Mouse (Mus musculus) heart, embryonic 15.5 days (tissue): ENCODE measurements at regions not wholly inside any gene's neighbourhood (a gene's known extent, or its start where the extent isn't known, plus 50 kb on each side); places are given as distances from the start of the nearest gene placed in this dataset.

Experiments
- ATAC-seq: fragments of 200-750 bp; cut with Nextera tagmentation; replicated peaks from 2 replicates; pipeline ENCODE4 v1.8.0; 2017; ENCODE audit warnings: low read depth, moderate TSS enrichment; ENCODE audit not compliant: insufficient number of reproducible peaks, insufficient read depth, low FRiP score
- H3K27ac ChIP-seq: fragments of 300-500 bp; sonication (generic); 2 replicates; pipeline ENCODE4 v1.5.1; 2015; ENCODE audit warnings: mild to moderate bottlenecking, inconsistent platforms
- H3K27me3 ChIP-seq: fragments of 300-500 bp; sonication (generic); 2 replicates; pipeline ENCODE4 v1.6.1; 2015; ENCODE audit warnings: inconsistent platforms
- H3K36me3 ChIP-seq: fragments of 300-500 bp; sonication (generic); 2 replicates; pipeline ENCODE4 v1.6.1; 2015; ENCODE audit warnings: mild to moderate bottlenecking, inconsistent platforms
- H3K4me1 ChIP-seq: fragments of 300-500 bp; sonication (generic); replicated peaks from 2 replicates; pipeline ENCODE4 v1.6.1; 2015; ENCODE audit warnings: inconsistent platforms
- H3K4me2 ChIP-seq: fragments of 300-500 bp; sonication (generic); 2 replicates; pipeline ENCODE4 v1.6.1; 2015; ENCODE audit warnings: inconsistent platforms, mild to moderate bottlenecking, moderate library complexity
- H3K4me3 ChIP-seq: fragments of 300-500 bp; sonication (generic); 2 replicates; pipeline ENCODE4 v1.5.1; 2015; ENCODE audit warnings: mild to moderate bottlenecking, inconsistent platforms
- H3K9ac ChIP-seq: fragments of 300-500 bp; sonication (generic); 2 replicates; pipeline ENCODE4 v1.6.1; 2015; ENCODE audit warnings: mild to moderate bottlenecking, inconsistent platforms
- H3K9me3 ChIP-seq: fragments of 300-500 bp; sonication (generic); replicated peaks from 2 replicates; pipeline ENCODE4 v1.6.1; 2016; ENCODE audit warnings: inconsistent platforms
- WGBS: fragments of 180-500 bp; shearing (Covaris S2); methylation state at CpG from one replicate; pipeline ENCODE4 v1.1.7; 2015; ENCODE audit warnings: mixed read lengths; 5-methylcytosine and 5-hydroxymethylcytosine counted together

GRCm38 (mm10) chr12:109525613-109526012 lies 73.0 kb downstream of the Dlk1 start:
- H3K4me3 ChIP-seq = no peak overlapping the region
- no peak for ATAC-seq
- H3K27me3 ChIP-seq = 0 out of 2 replicates have a peak, but pooled peaks cover 4% of the 10 kb centered on the region
- 56% methylated on average over 9 of the region's 9 CpGs for WGBS
- H3K4me2 ChIP-seq = no peak overlapping the region
- H3K4me1 ChIP-seq = no peaks in the 10 kb centered on the region
- peaks cover 5% of the 10 kb centered on the region; the same call in 1 of the 2 replicates for H3K9me3 ChIP-seq
- 0 out of 2 replicates have a peak, but pooled peaks cover 4% of the 10 kb centered on the region for H3K36me3 ChIP-seq
- H3K27ac ChIP-seq = no peak overlapping the region
- no peak overlapping the region for H3K9ac ChIP-seq

GRCm38 (mm10) chr12:109521199-109521780 lies 68.7 kb downstream of the Dlk1 start:
- Histone ChIP-seq H3K4me1 (peaks cover 16% of the 10 kb centered on the region), H3K27ac (no peak overlapping the region), H3K9me3 (0 out of 2 replicates have a peak, but pooled peaks cover 5% of the 10 kb centered on the region), H3K9ac (no peak overlapping the region), H3K36me3 (no peaks in the 10 kb centered on the region), H3K27me3 (no peaks in the 10 kb centered on the region), H3K4me3 (no peak overlapping the region), H3K4me2 (no peak overlapping the region)
- no peak for ATAC-seq
- WGBS = 75% methylated on average over 5 of the region's 5 CpGs

GRCm38 (mm10) chr12:109520414-109520813 lies 67.8 kb downstream of the Dlk1 start:
- Histone ChIP-seq H3K9ac (no peak overlapping the region), H3K36me3 (no peaks in the 10 kb centered on the region), H3K4me3 (no peak overlapping the region), H3K27ac (no peak overlapping the region), H3K4me2 (no peak overlapping the region), H3K4me1 (peaks cover 16% of the 10 kb centered on the region), H3K9me3 (no peaks in the 10 kb centered on the region), H3K27me3 (no peaks in the 10 kb centered on the region)
- ATAC-seq = no peak
- WGBS = 64% methylated on average over 8 of the region's 8 CpGs

GRCm38 (mm10) chr12:109519838-109520237 lies 67.2 kb downstream of the Dlk1 start:
- H3K9me3 ChIP-seq = no peaks in the 10 kb centered on the region
- no peaks in the 10 kb centered on the region for H3K36me3 ChIP-seq
- H3K27ac ChIP-seq = no peak overlapping the region
- H3K4me3 ChIP-seq = no peak overlapping the region
- no peak overlapping the region for H3K4me2 ChIP-seq
- H3K9ac ChIP-seq = no peak overlapping the region
- ATAC-seq = no peak
- 77% methylated on average over 5 of the region's 5 CpGs for WGBS
- H3K4me1 ChIP-seq = peaks cover 16% of the 10 kb centered on the region
- H3K27me3 ChIP-seq = no peaks in the 10 kb centered on the region

- no peak for ATAC-seq
- no peaks in the 10 kb centered on the region for H3K27me3 ChIP-seq
- peaks cover 16% of the 10 kb centered on the region for H3K4me1 ChIP-seq
- no peak overlapping the region for H3K4me3 ChIP-seq
- WGBS = 19% methylated on average over 7 of the region's 7 CpGs
- H3K27ac ChIP-seq = no peak overlapping the region
- H3K9ac ChIP-seq = no peak overlapping the region
- no peaks in the 10 kb centered on the region for H3K9me3 ChIP-seq
- H3K4me2 ChIP-seq = no peak overlapping the region
- no peaks in the 10 kb centered on the region for H3K36me3 ChIP-seq
These were observed 65.9 kb downstream of the Dlk1 start for GRCm38 (mm10) chr12:109518413-109519021.

GRCm38 (mm10) chr12:109517764-109518163 lies 65.1 kb downstream of the Dlk1 start:
- Histone ChIP-seq H3K36me3 (no peaks in the 10 kb centered on the region), H3K4me3 (no peak overlapping the region), H3K27ac (no peak overlapping the region), H3K9me3 (no peaks in the 10 kb centered on the region), H3K27me3 (no peaks in the 10 kb centered on the region), H3K4me2 (no peak overlapping the region), H3K9ac (no peak overlapping the region), H3K4me1 (peaks cover 23% of the 10 kb centered on the region)
- WGBS = 70% methylated on average over 7 of the region's 7 CpGs
- no peak for ATAC-seq

- no peaks in the 10 kb centered on the region for H3K36me3 ChIP-seq
- H3K27me3 ChIP-seq = no peaks in the 10 kb centered on the region
- no peaks in the 10 kb centered on the region for H3K9me3 ChIP-seq
- WGBS = 52% methylated on average over 4 of the region's 4 CpGs
- no peak overlapping the region for H3K9ac ChIP-seq
- H3K27ac ChIP-seq = no peak overlapping the region
- H3K4me1 ChIP-seq = peaks cover 31% of the 10 kb centered on the region
- no peak overlapping the region for H3K4me2 ChIP-seq
- ATAC-seq = no peak
- H3K4me3 ChIP-seq = no peak overlapping the region
These were observed 64.3 kb downstream of the Dlk1 start for GRCm38 (mm10) chr12:109516961-109517360.

GRCm38 (mm10) chr12:109514292-109514818 lies 61.7 kb downstream of the Dlk1 start:
- H3K4me3 ChIP-seq = no peak overlapping the region
- no peak overlapping the region for H3K27ac ChIP-seq
- WGBS = 85% methylated on average over 9 of the region's 9 CpGs
- peaks cover 3% of the 10 kb centered on the region; the same call in 1 of the 2 replicates for H3K27me3 ChIP-seq
- H3K9ac ChIP-seq = no peak overlapping the region
- no peak overlapping the region for H3K4me2 ChIP-seq
- H3K4me1 ChIP-seq = peaks cover 37% of the 10 kb centered on the region
- no peaks in the 10 kb centered on the region for H3K36me3 ChIP-seq
- ATAC-seq = no peak
- H3K9me3 ChIP-seq = no peaks in the 10 kb centered on the region
